ENCODE assay signal across 17 mouse cellular contexts in genomic region chr9:110314706-110315105, GRCm38 (mm10). TPM values are rescaled to one million over a fixed set of nuclear protein-coding genes. Genes with fewer than 3 reads are reported as not detected.
A peak's percentile ranks its signal among the peaks of the same experiment; 100 is the strongest.
DNase-seq lines count a peak whose midpoint lies in the region; ATAC-seq and TF ChIP-seq lines count a peak whose summit lies in the region.
"Had no signal": no experiment of that assay in that cellular context is flagged by ENCODE, and none has a peak within 500 bp of the region (broad histone marks: within the 10 kb centered on the region; RNA-seq: fewer than 3 reads in every experiment).

No protein-coding gene starts in this region.

- H3K4me3 ChIP-seq in kidney, embryonic 16.5 days (ENCODE audit: low read length): no peak overlapping the region
- no peak overlapping the region for H3K4me3 ChIP-seq in liver, postnatal 0 days (ENCODE audit: low read depth, low read length)
- H3K4me3 ChIP-seq: embryonic facial prominence, embryonic 15.5 days; heart, embryonic 13.5 days; hindbrain, embryonic 10.5 days; liver, embryonic 15.5 days had no signal

- no peak for TF ChIP-seq CTCF in liver, postnatal 0 days (IDR thresholded peaks at IDR 0.05; ENCODE audit: low read depth)

- no peak overlapping the region for H3K9ac ChIP-seq in kidney, embryonic 16.5 days (replicated peaks; ENCODE audit: low read length)
- H3K9ac ChIP-seq in liver, postnatal 0 days (replicated peaks): no peak overlapping the region
- H3K9ac ChIP-seq: embryonic facial prominence, embryonic 15.5 days; heart, embryonic 13.5 days; liver, embryonic 15.5 days had no signal

- H3K36me3 ChIP-seq in kidney, embryonic 16.5 days (ENCODE audit: insufficient read depth, low read length): peaks cover 57% of the 10 kb centered on the region
- peaks cover 3% of the 10 kb centered on the region; the same call in 1 of the 2 replicates for H3K36me3 ChIP-seq in liver, postnatal 0 days (replicated peaks; ENCODE audit: insufficient read depth, low read length)

- H3K27me3 ChIP-seq in kidney, embryonic 16.5 days (ENCODE audit: insufficient read depth, low read length): no peaks in the 10 kb centered on the region
- no peaks in the 10 kb centered on the region for H3K27me3 ChIP-seq in liver, postnatal 0 days (ENCODE audit: insufficient read depth, low read length)
- H3K27me3 ChIP-seq: embryonic facial prominence, embryonic 15.5 days; heart, embryonic 13.5 days; liver, embryonic 15.5 days had no signal

- WGBS in kidney, embryonic 16.5 days: 54% methylated on average over 5 of the region's 5 CpGs
- WGBS in liver, postnatal 0 days (ENCODE audit: insufficient replicate concordance): 66% methylated on average over 5 of the region's 5 CpGs

- no peaks in the 10 kb centered on the region for H3K9me3 ChIP-seq in kidney, embryonic 16.5 days (ENCODE audit: low read length)
- H3K9me3 ChIP-seq in liver, postnatal 0 days (ENCODE audit: low read length): no peaks in the 10 kb centered on the region
- H3K9me3 ChIP-seq: embryonic facial prominence, embryonic 15.5 days; heart, embryonic 13.5 days; hindbrain, embryonic 10.5 days; liver, embryonic 15.5 days had no signal

- DNase-seq in kidney, adult 11 months: no peak
- DNase-seq in liver, postnatal 0 days: peak; percentile 22
- DNase-seq in liver: no peak
- peak; percentile 93 for DNase-seq in fat pad, adult 2 months (ENCODE audit: extremely low read depth, low read depth, low spot score)
- no peak for DNase-seq in neural tube, embryonic 10.5 days (ENCODE audit: extremely low spot score, low spot score)
- DNase-seq in gastrocnemius, postnatal 14 days: no peak
- DNase-seq: adrenal gland, postnatal 10 days; cerebellum, adult 18-20 months; gastrocnemius, postnatal 36 days; kidney, postnatal 10 days; right cerebral cortex, postnatal 25 days had no signal

- no peak for TF ChIP-seq EP300 in liver, postnatal 0 days (IDR thresholded peaks at IDR 0.05; ENCODE audit: low read depth)

- 0 out of 2 replicates have a peak, but pooled peaks have one; percentile 46 for ATAC-seq in kidney, embryonic 16.5 days (ENCODE audit: low FRiP score, low TSS enrichment)
- no peak for ATAC-seq in liver, postnatal 0 days

- no peaks in the 10 kb centered on the region for H3K4me1 ChIP-seq in kidney, embryonic 16.5 days (ENCODE audit: insufficient read depth, low read length)
- H3K4me1 ChIP-seq in liver, postnatal 0 days (ENCODE audit: insufficient read depth): 0 out of 2 replicates have a peak, but pooled peaks cover 4% of the 10 kb centered on the region
- H3K4me1 ChIP-seq: embryonic facial prominence, embryonic 15.5 days; heart, embryonic 13.5 days; hindbrain, embryonic 10.5 days; liver, embryonic 15.5 days had no signal

- H3K4me2 ChIP-seq in kidney, embryonic 16.5 days (replicated peaks; ENCODE audit: low read depth, low read length): no peak overlapping the region
- H3K4me2 ChIP-seq in liver, postnatal 0 days (ENCODE audit: low read depth, low read length): no peak overlapping the region
- H3K4me2 ChIP-seq: embryonic facial prominence, embryonic 15.5 days; heart, embryonic 13.5 days; liver, embryonic 15.5 days; midbrain, embryonic 11.5 days had no signal

- H3K27ac ChIP-seq in kidney, embryonic 16.5 days (ENCODE audit: low read length): no peak overlapping the region
- no peak overlapping the region for H3K27ac ChIP-seq in liver, postnatal 0 days (ENCODE audit: low read depth)
- H3K27ac ChIP-seq: embryonic facial prominence, embryonic 15.5 days; heart, embryonic 13.5 days; hindbrain, embryonic 10.5 days; liver, embryonic 15.5 days had no signal

- intact Hi-C loops in gastrocnemius, postnatal 14 days (cut with DNase I; ENCODE audit: low total_unique reads): no loop called here

RNA-seq across cellular contexts. Expression of gene Elp6, which starts 9.7 kb away (rescaled TPM):
- polyA plus RNA-seq in kidney, embryonic 16.5 days (2015; fragmentation: Nextera tagmentation; extraction: Ambion mirVana): 29.6 and 32.4 TPM in 2 replicates
- polyA plus RNA-seq in liver, postnatal 0 days (2015; fragmentation: Nextera tagmentation; extraction: Ambion mirVana): 3.2 and 3.3 TPM in 2 replicates
- total RNA-seq in gastrocnemius, postnatal 14 days (2021): 1 to 10 TPM; 2.5 to 3.9 TPM

RNA-seq across cellular contexts. Expression of gene Scap, which starts 18.4 kb away (rescaled TPM):
- 37.7 and 38.7 TPM in 2 replicates for polyA plus RNA-seq in kidney, embryonic 16.5 days (2015; fragmentation: Nextera tagmentation; extraction: Ambion mirVana)
- polyA plus RNA-seq in liver, postnatal 0 days (2015; fragmentation: Nextera tagmentation; extraction: Ambion mirVana): 42.7 and 44.4 TPM in 2 replicates
- 10 to 100 TPM; 24.1 to 26.1 TPM for total RNA-seq in gastrocnemius, postnatal 14 days (2021)

Comparison
In these comparisons a context has a peak if more than half of its experiments do, and no peak if none do; other contexts are left out.
1. DNase-seq: peak in liver, postnatal 0 days (single experiment) and fat pad, adult 2 months (single experiment); none in kidney, adult 11 months (single experiment), liver (single experiment), neural tube, embryonic 10.5 days (single experiment) and gastrocnemius, postnatal 14 days (single experiment).